Mouse (Mus musculus): ENCODE measurements around the gene Olfr812. TPM values are rescaled to one million over a fixed set of nuclear protein-coding genes. Genes with fewer than 3 reads are reported as not detected.
"Not testable (repeated sequence)": the region's sequence is repeated elsewhere in the genome, so short reads cannot be mapped to it uniquely, and the experiment has no call there.

Olfr812 gene
- not detected for total RNA-seq (2021)
- long read RNA-seq, experiment 1 = 0 reads
- long read RNA-seq, experiment 2 = 0 reads

DNA sequence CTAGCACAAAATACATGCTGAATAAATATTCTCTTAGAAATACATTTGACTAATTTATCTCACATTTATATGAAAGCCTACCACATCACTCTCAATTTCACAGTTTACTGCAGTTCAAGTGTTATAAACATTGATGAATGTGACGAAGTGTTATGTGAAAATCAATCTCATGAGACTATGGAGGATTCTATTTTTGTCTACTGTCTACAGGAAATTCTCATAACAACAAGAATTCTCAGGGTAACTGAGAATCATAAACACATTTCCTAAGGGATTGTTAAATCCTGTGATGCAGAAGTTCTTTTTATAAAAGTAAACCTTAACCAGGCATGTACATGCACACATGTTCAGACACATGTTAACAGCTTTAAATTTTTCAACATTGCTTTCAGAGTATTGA, at the start of gene Olfr812:
Gene Olfr812 (minus strand): TSS at position 101 of the 400 bp plus-strand sequence.
- DNase-seq (ENCODE audit: low spot score in 2 of 2) = no peak

DNA sequence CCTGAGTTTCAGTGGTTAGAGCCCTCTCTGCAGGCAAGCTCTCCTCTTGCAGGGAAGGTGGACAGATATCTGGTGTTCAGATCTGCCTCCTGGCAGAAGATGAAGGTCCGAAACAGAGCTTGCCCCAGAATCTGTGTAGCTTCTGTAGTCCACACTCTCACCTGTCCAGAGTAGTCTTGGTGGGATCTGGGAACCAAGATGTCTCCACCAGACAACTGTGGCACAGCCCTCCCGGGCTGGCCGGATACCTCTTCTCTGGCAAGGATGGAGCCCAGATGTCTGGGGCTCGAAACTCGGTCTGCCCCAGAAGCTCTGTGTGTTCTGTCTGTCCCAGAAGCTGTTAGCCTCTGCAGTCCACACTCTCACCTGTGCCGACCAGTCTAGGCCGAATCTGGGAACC, 40.0 kb upstream of the Olfr812 start:
- no peak for DNase-seq (ENCODE audit: low spot score in 2 of 2)

DNA sequence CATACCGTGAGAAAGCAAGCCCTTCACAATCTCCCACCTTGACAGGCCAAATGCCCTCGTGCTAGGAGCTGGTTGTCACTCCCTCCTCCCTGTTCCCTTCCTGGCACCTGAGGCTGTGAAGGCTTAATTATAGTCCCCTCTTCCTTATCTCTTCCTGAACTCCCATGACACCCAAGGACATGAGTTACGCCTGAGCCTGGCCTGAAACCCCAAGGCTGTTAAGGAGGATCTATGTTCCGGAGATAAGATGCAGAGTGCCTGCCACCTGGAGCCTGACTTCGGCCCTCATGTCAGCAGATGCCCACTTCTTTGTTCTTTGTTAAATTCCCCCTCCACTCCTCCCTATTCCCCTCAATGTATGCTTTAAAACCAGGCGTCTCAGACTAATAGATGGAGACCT, 39.6 kb upstream of the Olfr812 start:
- not testable (repeated sequence) for DNase-seq (ENCODE audit: low spot score in 2 of 2)

DNA sequence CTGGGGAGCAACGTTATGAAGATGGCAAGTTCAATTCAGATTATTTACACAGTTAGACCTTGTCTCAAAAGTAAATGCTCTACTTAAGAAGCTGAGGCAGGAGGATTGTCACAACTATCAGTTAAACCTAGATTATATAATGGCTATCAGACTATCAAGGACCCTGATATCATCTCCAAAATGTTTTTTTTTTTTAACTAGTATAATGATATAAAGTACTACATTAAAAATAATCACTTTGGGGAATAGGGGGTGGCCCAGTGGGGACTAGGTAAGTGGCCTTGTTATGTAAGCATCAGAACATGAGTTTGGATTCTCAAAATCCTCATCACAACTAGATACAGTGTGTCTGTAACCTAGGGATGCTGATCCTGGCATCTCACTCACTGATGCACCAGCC, 33.9 kb upstream of the Olfr812 start, which contains the start of gene Olfr814:
Gene Olfr814 (minus strand): TSS at position 101 of the 400 bp plus-strand sequence.
- not testable (repeated sequence) for DNase-seq (ENCODE audit: low spot score in 2 of 2)

DNA sequence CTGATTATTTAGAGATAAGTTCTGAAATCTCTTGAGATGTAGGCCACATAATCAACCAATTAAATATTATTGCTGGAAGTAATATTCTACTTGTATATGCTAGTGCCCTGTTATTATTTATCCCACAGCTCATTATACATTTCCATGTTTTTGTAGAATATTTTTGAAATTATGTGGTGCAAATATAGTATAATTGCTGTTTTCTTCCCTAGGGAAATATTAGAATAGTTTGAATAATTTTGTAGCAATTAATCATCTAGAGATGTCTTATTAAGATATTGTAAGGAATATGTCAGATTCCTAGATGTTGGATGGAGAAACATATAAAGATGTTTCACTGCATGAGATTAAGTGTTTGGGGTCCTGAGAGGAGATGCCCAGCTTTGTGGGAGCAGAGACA, 9.2 kb upstream of the Olfr812 start, which contains the start of gene Olfr813:
Gene Olfr813 (plus strand): TSS at position 301 of the 400 bp plus-strand sequence.
- no peak for DNase-seq (ENCODE audit: low spot score in 2 of 2)

DNA sequence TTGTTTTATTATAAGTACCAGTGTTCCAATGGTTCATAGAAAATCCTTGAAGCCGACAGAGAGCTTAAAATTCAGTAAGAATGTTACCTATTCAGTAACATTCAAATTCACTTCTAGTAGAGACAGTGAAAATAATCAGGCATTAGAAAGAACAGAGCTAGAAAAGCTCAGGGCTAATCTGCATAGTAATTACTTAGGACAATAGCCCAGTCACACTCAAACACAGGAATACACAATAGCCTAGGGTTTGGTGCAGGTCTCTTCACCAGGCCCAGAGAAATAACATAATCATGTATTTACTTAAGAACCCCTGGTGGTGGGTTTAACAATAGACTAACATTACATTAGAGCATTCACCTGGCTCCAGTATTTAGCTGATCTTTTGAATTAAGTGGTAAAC, 1.4 kb upstream of the Olfr812 start:
- no peak for DNase-seq (ENCODE audit: low spot score in 2 of 2)

DNA sequence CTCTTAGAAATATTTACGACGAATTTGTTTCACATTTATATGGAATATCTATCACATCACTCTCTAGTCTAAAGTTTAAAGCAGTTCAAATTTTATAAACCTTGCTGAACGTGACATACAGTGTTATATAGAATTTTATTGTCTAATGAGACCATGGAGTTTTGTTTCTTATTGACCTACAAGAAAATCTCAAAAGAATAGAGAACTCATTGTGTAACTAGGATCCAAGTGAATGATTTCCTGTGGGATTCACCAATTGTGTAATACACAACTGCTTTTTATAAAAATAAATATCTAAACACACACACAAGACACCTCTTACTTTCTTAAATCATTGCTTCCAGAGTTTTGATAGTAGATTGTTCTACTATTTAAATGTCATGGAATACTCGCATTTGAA, 41.6 kb downstream of the Olfr812 start, which contains the start of gene Olfr811:
Gene Olfr811 (minus strand): TSS at position 101 of the 400 bp plus-strand sequence.
- DNase-seq (ENCODE audit: low spot score in 2 of 2) = no peak

DNA sequence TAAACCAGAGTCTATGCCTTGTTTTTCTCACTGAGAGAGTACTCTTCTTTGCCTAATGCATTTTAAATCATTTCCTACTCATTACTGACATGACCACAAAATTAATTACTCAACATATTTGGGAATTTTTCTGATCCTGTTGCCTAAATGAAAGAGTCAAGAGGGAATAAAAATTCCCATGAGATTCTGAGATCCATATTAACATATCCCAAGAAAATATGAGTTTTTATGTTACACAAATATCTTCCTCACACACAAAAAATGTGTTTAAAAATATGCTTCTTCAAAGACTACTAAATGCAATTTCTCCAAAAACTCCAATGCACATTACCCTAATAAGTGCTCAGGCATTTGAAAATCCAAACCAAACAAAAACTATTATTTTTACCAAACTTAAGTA, 51.1 kb downstream of the Olfr812 start, which contains the start of gene Olfr810:
Gene Olfr810 (minus strand): TSS at position 101 of the 400 bp plus-strand sequence.
- DNase-seq (ENCODE audit: low spot score in 2 of 2) = no peak

Other genes starting within 250 kb of the Olfr812 start
- gene Olfr796, start 233.5 kb downstream of the Olfr812 start, total RNA-seq (2021) = not detected
- gene Olfr798, start 218.2 kb downstream of the Olfr812 start, total RNA-seq (2021) = not detected
- not detected for gene Olfr799, start 208.6 kb downstream of the Olfr812 start, total RNA-seq (2021)
- not detected for gene Olfr800, start 188.4 kb downstream of the Olfr812 start, total RNA-seq (2021)
- not detected for gene Olfr801, start 172.2 kb downstream of the Olfr812 start, total RNA-seq (2021)
- not detected for gene Olfr802, start 157.9 kb downstream of the Olfr812 start, total RNA-seq (2021)
- gene Olfr803, start 151.8 kb downstream of the Olfr812 start, total RNA-seq (2021) = not detected
- not detected for gene Olfr804, start 142.9 kb downstream of the Olfr812 start, total RNA-seq (2021)
- not detected for gene Olfr805, start 116.7 kb downstream of the Olfr812 start, total RNA-seq (2021)
- not detected for gene Olfr806, start 104.2 kb downstream of the Olfr812 start, total RNA-seq (2021)
- not detected for gene Olfr807, start 88.3 kb downstream of the Olfr812 start, total RNA-seq (2021)
- gene Olfr808, start 80.6 kb downstream of the Olfr812 start, total RNA-seq (2021) = not detected
- gene Olfr809, start 71.5 kb downstream of the Olfr812 start, total RNA-seq (2021) = not detected
- gene Olfr810, start 51.2 kb downstream of the Olfr812 start, total RNA-seq (2021) = not detected
- not detected for gene Olfr811, start 41.7 kb downstream of the Olfr812 start, total RNA-seq (2021)
- not detected for gene Olfr813, start 9.3 kb upstream of the Olfr812 start, total RNA-seq (2021)
- not detected for gene Olfr814, start 33.8 kb upstream of the Olfr812 start, total RNA-seq (2021)
- not detected for gene Olfr815, start 59.8 kb upstream of the Olfr812 start, total RNA-seq (2021)
- gene Olfr816, start 69.5 kb upstream of the Olfr812 start, total RNA-seq (2021) = not detected
- not detected for gene Olfr818, start 103.0 kb upstream of the Olfr812 start, total RNA-seq (2021)
- gene Olfr819, start 121.2 kb upstream of the Olfr812 start, total RNA-seq (2021) = not detected
- gene Olfr247, start 130.0 kb upstream of the Olfr812 start, total RNA-seq (2021) = not detected
- gene Gm10310, start 139.0 kb upstream of the Olfr812 start, total RNA-seq (2021) = not detected
- not detected for gene Olfr820, start 166.5 kb upstream of the Olfr812 start, total RNA-seq (2021)
- gene Olfr821, start 184.3 kb upstream of the Olfr812 start, total RNA-seq (2021) = not detected
- gene Olfr822, start 225.1 kb upstream of the Olfr812 start, total RNA-seq (2021) = not detected

Measured in adrenal gland, postnatal 4 days (tissue).